Mouse (Mus musculus) E14TG2a.4 (cell line): Measurements from ENCODE around the gene Olfr633.

Experiments used
- CTCF ChIP-seq: conservative IDR thresholded peaks from 2 replicates; pipeline ENCODE4 v1.5.1; 2014; ENCODE audit warnings: low read length
- NANOG ChIP-seq: IDR thresholded peaks from 2 replicates; pipeline ENCODE4 v1.6.1; 2014; ENCODE audit warnings: borderline replicate concordance, low read length, mixed read lengths
- POU5F1 ChIP-seq: IDR thresholded peaks from 2 replicates; pipeline ENCODE4 v1.6.1; 2014; ENCODE audit warnings: low read length, borderline replicate concordance

- TF ChIP-seq CTCF (no peak), NANOG (no peak), POU5F1 (no peak)
Measured at GRCm38 (mm10) chr7:103971782-103972181, 27.5 kb downstream of the Olfr633 start.
